Mouse (Mus musculus) adrenal gland (tissue): ENCODE measurements around the gene Slc2a2.
"Not testable (repeated sequence)": the region's sequence is repeated elsewhere in the genome, so short reads cannot be mapped to it uniquely, and the experiment has no call there.

Experiments
- intact Hi-C: fragments of 180-260 bp; cut with DNase I; formaldehyde crosslinking; loops from one replicate; pipeline ENCODE4 v1.15.1; 2025

Slc2a2 gene

DNA sequence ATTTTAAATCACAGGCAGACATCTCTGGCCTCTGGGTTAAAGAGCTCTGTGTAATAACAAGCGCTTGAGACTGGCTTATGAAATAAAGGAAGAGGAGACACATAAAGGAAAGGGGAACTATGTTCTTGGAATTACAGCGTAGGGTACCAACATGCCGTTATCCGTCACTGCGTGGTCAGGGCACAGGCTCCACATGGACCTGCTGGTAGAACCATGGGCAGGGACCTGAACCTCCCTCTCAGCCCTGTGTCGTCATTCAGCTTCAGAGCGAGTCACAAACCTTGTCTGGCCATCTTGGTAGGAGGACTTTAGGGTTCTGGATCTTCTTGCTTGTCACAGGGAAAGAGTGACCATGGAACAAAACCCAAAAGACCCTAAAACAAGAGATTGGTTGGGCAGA, 28.7 kb downstream of the Slc2a2 start:
- intact Hi-C loops: no loop called here

GRCm38 (mm10) chr3:28734712-28735111, 37.0 kb downstream of the Slc2a2 start:
- intact Hi-C loops: no loop called here

DNA sequence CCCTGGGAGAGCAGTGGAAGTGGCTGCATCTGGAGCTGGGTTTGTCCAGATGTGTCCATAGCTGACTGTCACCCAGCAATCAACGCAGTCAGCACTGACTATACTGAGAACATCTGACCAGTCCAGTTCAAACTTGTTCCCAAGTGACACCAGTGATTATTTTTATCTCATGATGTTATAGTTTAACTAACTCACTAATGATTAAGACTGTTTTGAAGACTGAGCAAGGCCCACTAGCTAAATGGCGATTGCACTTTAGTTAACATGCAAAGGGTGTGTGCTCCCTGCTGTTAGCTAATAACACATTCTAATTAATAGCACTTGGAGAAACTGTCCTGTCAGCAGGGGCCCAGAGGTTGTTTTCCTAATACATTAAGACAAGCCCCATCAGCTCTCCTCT, 39.3 kb downstream of the Slc2a2 start:
- intact Hi-C loops: no loop called here

- intact Hi-C loops: no loop called here
Measured at GRCm38 (mm10) chr3:28740353-28740752, 42.6 kb downstream of the Slc2a2 start.

GRCm38 (mm10) chr3:28743251-28743650, 45.5 kb downstream of the Slc2a2 start:
- intact Hi-C loops: no loop called here

DNA sequence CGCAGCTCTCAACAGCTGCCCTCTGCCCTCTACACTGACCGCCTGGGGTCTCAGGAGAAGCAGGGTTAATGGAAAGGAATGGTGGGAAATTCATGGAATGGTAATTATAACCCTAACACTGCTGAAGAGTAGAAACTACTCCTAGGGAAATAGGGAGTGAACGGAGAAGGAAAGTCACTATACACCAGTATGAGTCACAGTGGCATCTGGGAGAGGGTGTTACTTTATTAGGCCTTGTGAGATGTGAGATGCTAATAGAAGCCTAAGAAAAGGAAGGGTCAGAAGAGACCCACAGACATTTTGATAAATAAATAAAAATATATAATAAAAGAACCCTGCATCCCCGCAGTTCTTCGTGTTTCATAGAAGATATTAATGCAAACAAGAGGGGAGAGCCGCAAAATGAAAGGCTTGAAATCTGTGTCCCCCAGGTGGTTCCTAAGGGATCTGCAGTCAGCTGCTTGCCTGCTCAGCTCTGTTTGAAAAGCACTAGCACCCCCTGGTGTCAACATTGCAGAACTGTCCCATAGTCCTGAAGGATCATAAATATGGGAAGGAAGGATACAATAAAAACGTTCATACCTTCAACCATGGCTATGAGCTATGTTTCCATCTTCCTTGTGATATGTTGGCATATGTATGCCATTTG, 48.3 kb downstream of the Slc2a2 start:
- intact Hi-C loops: loop anchor here (5.0 kb wide), 4 partner anchors 34 to 764 kb away; no protein-coding TSS in a partner anchor

DNA sequence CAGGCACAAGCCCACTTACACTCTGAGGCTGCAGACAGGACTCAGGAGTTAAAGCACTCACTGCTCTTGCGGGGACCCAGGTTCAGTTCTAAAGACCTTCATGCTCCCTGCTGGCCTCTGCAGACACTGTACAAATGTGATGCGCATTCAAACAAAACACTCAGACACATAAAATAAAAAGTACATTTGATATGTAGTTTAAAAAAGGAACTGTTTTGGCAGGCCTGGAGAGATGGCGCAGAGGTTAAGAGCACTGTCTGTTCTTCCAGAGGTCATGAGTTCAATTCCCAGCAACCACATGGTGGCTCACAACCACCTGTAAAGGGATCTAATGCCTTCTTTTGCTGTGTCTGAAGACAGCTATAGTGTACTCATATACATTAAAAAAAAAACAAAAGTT, 50.4 kb downstream of the Slc2a2 start:
- intact Hi-C loops: loop anchor here (5.0 kb wide), 4 partner anchors 36 to 766 kb away; no protein-coding TSS in a partner anchor

DNA sequence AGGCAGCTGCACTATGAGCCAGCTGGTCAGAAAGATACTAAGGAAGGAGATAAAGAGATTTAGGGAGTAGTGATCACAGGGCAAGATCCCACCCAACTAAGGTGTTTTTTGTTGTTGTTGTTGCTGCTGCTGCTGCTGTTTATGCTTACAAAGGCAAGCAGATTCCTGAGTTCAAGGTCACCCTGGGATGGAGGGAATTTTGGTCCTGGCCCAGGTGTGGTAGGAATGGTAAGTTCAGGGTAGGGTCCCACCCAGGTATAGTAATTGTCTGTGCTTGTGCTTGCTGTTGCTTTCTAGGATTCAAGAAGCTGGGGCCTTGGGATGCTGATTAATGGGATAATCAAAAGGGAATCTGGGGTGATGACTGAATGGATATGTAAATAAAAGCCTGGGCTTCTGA, 51.3 kb downstream of the Slc2a2 start:
- intact Hi-C loops: loop anchor here (5.0 kb wide), 4 partner anchors 37 to 767 kb away; no protein-coding TSS in a partner anchor

- intact Hi-C loops: no loop called here
Measured at GRCm38 (mm10) chr3:28755477-28755876, 57.8 kb downstream of the Slc2a2 start.

DNA sequence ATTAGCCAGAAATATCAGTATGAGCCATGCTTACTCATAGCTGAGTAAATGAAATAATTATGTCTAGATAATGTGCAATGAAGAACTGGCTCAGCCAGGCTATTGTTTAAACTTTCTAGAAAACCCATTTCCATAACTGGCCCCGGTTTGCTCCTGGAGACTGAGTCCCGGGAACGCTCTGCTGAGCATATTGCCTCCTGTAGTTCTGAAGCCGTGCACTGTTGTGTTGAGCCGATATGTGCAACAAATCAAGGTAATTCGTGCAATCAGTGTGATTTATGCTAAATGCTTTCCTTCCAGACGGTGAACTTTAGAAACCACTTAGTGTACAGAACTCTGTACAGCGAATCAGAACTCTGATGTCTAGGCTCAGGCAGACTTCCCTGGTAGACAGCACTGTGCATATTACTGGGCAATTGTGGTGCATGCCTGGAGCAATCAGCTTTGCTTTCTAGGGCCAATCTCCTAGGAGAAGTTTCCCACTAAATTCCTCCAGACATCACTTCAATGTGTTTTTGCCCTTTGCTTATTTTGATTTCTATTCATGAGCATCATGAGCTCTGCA, 63.6 kb downstream of the Slc2a2 start:
- intact Hi-C loops: no loop called here

- intact Hi-C loops: no loop called here
Measured at GRCm38 (mm10) chr3:28766935-28767334, 69.2 kb downstream of the Slc2a2 start.

DNA sequence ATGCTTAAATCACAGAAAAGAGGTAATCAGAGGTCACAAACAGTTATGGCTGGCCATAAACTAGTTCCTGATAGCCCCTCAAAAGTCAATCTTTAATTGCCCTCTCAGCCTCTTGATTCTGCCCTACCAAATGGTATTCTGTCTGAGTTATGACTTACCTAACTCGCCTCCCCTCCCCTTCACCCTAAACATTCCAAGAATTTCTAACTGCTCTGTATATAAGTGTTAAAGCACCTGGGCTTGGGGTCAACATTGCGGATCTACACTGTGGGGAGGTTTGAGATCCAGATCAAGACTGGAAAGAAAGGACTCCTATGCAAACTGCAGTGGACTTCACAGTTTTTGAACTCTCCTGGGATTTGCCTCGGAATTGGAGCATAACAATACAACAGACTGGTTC, 70.5 kb downstream of the Slc2a2 start:
- intact Hi-C loops: no loop called here

DNA sequence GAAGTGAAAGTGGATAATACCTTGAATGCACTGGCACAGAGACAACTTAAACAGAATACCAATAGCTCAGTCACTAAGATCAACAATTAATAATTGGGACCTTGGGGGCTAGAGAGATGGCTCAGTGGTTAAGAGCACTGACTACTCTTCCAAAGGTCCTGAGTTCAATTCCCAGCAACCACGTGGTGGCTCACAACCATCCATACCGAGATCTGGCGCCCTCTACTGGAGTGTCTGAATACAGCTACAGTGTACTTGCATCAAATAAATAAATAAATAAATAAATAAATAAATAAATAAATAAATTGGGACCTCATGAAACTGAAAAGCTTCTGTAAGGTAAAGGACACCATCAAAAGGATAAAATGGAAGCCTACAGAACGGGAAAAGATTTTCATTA, 75.2 kb downstream of the Slc2a2 start:
- intact Hi-C loops: not testable (repeated sequence)

DNA sequence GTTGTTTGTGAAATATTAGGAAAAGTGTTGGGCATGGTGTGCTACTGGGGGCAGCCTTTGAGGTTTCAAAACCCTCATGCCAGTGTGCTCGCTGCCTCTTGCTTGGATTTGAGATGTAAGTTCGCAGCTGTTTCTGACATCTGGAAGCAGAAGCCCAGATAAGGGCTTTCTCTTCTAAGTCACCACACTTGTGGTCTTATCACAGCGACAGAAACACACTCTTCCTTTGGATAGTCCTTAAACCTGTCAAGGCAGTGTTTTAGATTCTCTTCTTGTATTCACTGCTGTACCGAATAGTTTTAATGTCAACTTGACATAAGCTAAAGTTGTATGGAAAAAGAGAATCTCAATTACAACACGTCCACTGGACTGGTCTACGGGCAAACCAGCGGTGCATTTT, 77.7 kb downstream of the Slc2a2 start:
- intact Hi-C loops: no loop called here

- intact Hi-C loops: no loop called here
Measured at GRCm38 (mm10) chr3:28775958-28776357, 78.3 kb downstream of the Slc2a2 start.

GRCm38 (mm10) chr3:28776491-28776890, 78.8 kb downstream of the Slc2a2 start:
- intact Hi-C loops: no loop called here

- intact Hi-C loops: no loop called here
Measured at GRCm38 (mm10) chr3:28780511-28780910, 82.8 kb downstream of the Slc2a2 start.
